Mouse (Mus musculus) heart, embryonic 11.5 days (tissue): ENCODE measurements at regions not wholly inside any gene's neighbourhood (a gene's known extent, or its start where the extent isn't known, plus 50 kb on each side); places are given as distances from the start of the nearest gene placed in this dataset.

Experiments used
- ATAC-seq: fragments of 200-750 bp; cut with Nextera tagmentation; replicated peaks from 2 replicates; pipeline ENCODE4 v1.8.0; 2017; ENCODE audit warnings: moderate library complexity; ENCODE audit not compliant: insufficient number of reproducible peaks, low FRiP score, low TSS enrichment
- H3K27ac ChIP-seq: fragments of 300-500 bp; sonication (generic); 2 replicates; pipeline ENCODE4 v1.5.1; 2014; ENCODE audit warnings: mild to moderate bottlenecking, low read depth, low read length
- H3K27me3 ChIP-seq: fragments of 300-500 bp; sonication (generic); 2 replicates; pipeline ENCODE4 v1.6.1; 2014; ENCODE audit warnings: mild to moderate bottlenecking, low read length, mixed read lengths; ENCODE audit not compliant: control insufficient read depth, insufficient read depth
- H3K36me3 ChIP-seq: fragments of 300-500 bp; sonication (generic); 2 replicates; pipeline ENCODE4 v1.6.1; 2014; ENCODE audit warnings: mild to moderate bottlenecking, low read length, moderate library complexity, mixed read lengths; ENCODE audit not compliant: control insufficient read depth, insufficient read depth
- H3K4me1 ChIP-seq: fragments of 300-500 bp; sonication (generic); 2 replicates; pipeline ENCODE4 v1.6.1; 2014; ENCODE audit warnings: low read length; ENCODE audit not compliant: control insufficient read depth, insufficient read depth
- H3K4me2 ChIP-seq: fragments of 300-500 bp; sonication (generic); 2 replicates; pipeline ENCODE4 v1.6.1; 2014; ENCODE audit warnings: mild to moderate bottlenecking, moderate library complexity
- H3K4me3 ChIP-seq: fragments of 300-500 bp; sonication (generic); 2 replicates; pipeline ENCODE4 v1.5.1; 2014; ENCODE audit warnings: low read depth, low read length
- H3K9ac ChIP-seq: fragments of 300-500 bp; sonication (generic); 2 replicates; pipeline ENCODE4 v1.6.1; 2014; ENCODE audit warnings: mild to moderate bottlenecking, low read depth, low read length, moderate library complexity
- H3K9me3 ChIP-seq: fragments of 300-500 bp; sonication (generic); replicated peaks from 2 replicates; pipeline ENCODE4 v1.6.1; 2016; ENCODE audit warnings: low read length; ENCODE audit not compliant: control insufficient read depth
- WGBS: fragments of 180-500 bp; shearing (Covaris S2); extraction: QIAGEN DNeasy Blood & Tissue Kit; methylation state at CpG from one replicate; pipeline ENCODE4 v1.1.7; 2014; ENCODE audit not compliant: insufficient replicate concordance; 5-methylcytosine and 5-hydroxymethylcytosine counted together

DNA sequence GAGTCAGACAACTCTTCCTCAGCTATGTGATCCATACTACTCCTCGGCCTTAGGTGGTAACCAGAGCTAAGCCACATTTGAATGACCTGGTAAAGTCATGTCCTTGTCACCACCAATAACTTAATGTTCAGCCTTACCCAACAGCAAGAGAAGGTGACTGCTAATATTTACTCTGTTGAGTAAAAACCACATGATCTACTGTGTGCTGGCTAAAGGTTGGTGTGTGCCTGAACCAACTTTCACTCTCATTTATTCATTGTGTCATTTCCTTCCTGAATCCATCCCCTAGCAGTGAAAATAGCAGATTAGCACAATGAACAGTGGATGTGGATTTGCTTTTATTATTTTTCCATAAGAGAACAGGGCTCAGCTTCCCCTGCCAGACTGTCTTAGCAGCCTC, 455.2 kb downstream of the Prim2 start:
- no peaks in the 10 kb centered on the region for H3K9me3 ChIP-seq
- WGBS, result 87% methylated on average over 1 of the region's 1 CpGs
- H3K36me3 ChIP-seq, result no peaks in the 10 kb centered on the region
- no peak overlapping the region for H3K4me3 ChIP-seq
- no peaks in the 10 kb centered on the region for H3K4me1 ChIP-seq
- no peak overlapping the region for H3K9ac ChIP-seq
- ATAC-seq, result no peak
- no peaks in the 10 kb centered on the region for H3K27me3 ChIP-seq
- H3K27ac ChIP-seq, result no peak overlapping the region
- H3K4me2 ChIP-seq, result no peak overlapping the region

DNA sequence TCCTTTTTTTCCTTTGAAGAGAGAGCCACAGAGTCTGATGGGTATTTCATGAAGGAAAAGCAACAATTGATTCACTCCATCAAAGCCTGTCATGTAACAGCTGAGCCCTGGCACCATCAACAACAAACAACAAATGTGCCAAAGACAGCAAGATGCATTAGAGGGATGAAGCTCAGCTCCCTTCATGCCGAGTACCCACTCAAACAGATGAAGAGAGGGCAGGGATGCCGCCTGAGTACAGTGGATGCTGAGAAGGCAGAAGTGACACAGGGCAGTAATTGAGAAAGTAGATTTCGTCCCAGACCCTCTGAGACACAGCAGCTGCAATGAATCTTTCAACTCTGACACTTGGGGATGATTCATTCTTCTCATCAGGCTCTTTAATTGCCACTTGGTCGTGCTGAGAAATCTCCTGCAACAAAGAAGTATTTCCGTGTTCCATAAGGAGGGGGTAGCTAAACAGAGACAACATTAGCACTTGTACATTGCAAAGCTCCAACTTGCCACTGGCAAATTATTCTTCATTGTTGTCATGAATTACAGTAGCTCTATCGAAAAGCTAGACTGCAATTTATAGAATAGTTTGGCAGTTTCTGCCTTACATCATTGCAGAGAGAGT, 467.9 kb downstream of the Prim2 start:
- H3K27me3 ChIP-seq, result no peaks in the 10 kb centered on the region
- no peaks in the 10 kb centered on the region for H3K4me1 ChIP-seq
- no peak overlapping the region for H3K4me3 ChIP-seq
- 53% methylated on average over 6 of the region's 6 CpGs for WGBS
- no peaks in the 10 kb centered on the region for H3K36me3 ChIP-seq
- H3K4me2 ChIP-seq, result no peak overlapping the region
- no peak overlapping the region for H3K9ac ChIP-seq
- H3K9me3 ChIP-seq, result no peaks in the 10 kb centered on the region
- no peak for ATAC-seq
- H3K27ac ChIP-seq, result no peak overlapping the region

DNA sequence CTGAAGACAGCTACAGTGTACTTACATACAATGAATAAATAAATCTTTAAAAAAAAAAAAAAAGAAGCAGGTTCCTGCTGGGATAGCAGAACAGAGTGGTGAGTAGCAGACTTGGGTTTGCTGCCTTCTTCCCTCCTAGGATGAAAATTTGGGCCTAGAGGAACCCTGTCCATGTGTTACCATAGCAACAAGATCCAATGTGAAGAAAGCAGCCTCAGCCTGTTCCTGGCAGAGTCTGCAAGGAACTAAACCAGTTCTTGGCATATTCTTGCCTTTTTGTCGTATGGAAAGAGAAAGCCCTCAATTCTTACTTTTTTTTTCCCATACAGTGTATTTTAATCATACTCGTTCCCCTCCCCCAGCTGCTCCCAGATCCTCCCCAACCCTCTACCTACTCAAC, 474.5 kb downstream of the Prim2 start:
- WGBS, result 74% methylated on average over 2 of the region's 2 CpGs
- Histone ChIP-seq H3K4me3 (no peak overlapping the region), H3K36me3 (no peaks in the 10 kb centered on the region), H3K27me3 (no peaks in the 10 kb centered on the region), H3K4me2 (no peak overlapping the region), H3K9ac (no peak overlapping the region), H3K27ac (no peak overlapping the region), H3K9me3 (no peaks in the 10 kb centered on the region), H3K4me1 (no peaks in the 10 kb centered on the region)
- no peak for ATAC-seq

DNA sequence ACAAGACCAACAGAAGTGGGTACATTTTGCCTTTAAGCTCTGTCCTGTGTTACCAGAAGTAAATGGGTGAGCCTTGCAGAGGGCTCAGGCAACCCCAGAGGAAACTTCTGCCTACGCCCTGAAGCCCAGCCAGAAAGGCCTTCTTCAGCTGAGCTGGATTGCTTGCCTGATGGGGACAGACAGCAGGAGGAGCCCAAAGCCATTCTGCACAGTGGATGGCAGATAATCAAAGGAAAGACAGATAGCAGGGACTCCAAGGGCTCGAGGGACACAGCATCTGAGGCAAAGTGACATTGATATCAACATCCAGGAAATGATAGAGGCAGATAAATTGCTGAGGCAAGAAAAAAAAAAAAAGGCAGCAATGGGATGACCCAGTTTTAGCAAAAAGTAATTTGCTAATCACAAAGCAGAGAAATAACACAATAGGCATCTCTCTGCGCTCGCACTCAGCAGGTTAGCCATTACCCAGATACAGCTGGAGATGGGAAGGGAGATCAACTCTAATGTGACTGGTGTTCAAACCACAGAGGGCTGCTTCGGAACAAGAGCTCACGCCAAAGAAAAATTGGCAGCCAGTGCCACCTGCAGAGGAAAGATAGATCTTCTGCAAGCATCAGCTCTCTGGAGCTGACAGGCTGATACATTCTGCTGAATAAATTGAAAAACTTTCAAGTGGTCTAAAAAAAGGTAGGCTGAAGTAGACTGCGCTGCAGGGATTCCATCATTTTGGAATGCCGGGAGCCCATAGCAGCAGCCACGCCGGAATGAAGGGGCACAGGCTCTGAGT, 494.8 kb downstream of the Prim2 start:
- no peak overlapping the region for H3K4me2 ChIP-seq
- H3K4me1 ChIP-seq, result no peaks in the 10 kb centered on the region
- H3K9ac ChIP-seq, result no peak overlapping the region
- H3K27ac ChIP-seq, result no peak overlapping the region
- no peaks in the 10 kb centered on the region for H3K9me3 ChIP-seq
- no peaks in the 10 kb centered on the region for H3K36me3 ChIP-seq
- H3K27me3 ChIP-seq, result no peaks in the 10 kb centered on the region
- H3K4me3 ChIP-seq, result no peak overlapping the region
- ATAC-seq, result no peak
- WGBS, result 55% methylated on average over 10 of the region's 10 CpGs

DNA sequence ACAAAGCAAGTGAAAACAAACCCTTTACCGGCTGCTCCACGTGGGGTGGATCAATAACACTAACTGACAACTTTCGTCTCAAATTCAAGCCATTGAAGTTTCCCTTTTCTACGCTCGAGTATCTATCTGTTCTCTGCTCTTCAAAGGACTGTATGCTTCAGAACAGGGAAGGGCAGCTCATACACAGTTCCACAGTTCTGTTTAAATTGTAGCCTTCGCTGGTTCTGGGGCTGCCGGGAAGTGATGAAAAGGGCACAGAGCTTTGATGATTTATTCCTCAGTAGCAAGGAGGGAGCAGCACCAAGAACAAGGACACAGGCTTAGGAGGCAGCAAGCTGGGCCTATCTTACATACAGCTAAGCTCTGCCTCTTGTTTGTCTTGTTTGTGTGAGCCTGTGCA, 532.6 kb downstream of the Prim2 start:
- Histone ChIP-seq H3K27ac (no peak overlapping the region), H3K27me3 (no peaks in the 10 kb centered on the region), H3K9ac (no peak overlapping the region), H3K36me3 (no peaks in the 10 kb centered on the region), H3K4me2 (no peak overlapping the region), H3K9me3 (no peaks in the 10 kb centered on the region), H3K4me1 (no peaks in the 10 kb centered on the region), H3K4me3 (no peak overlapping the region)
- 59% methylated on average over 7 of the region's 7 CpGs for WGBS
- no peak for ATAC-seq

DNA sequence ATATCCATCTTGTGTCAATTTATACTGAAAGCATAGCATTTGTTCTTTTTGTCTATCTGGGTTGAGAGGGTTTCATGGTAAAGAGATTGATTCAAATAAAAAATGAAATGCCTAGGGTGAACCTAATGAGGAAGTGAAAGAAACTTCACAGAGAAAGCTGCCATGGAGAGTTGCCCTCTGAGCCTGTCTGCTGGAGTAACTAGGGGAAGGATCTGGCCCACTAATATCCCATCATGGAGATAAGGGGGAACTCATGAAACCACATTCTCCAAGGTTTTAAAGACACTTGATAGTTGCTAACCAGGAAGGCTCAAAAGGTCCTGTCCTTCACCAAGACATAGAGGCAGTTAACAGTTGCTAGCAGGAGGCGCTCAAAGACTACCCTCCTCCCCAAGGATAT, 539.2 kb downstream of the Prim2 start:
- H3K36me3 ChIP-seq, result no peaks in the 10 kb centered on the region

DNA sequence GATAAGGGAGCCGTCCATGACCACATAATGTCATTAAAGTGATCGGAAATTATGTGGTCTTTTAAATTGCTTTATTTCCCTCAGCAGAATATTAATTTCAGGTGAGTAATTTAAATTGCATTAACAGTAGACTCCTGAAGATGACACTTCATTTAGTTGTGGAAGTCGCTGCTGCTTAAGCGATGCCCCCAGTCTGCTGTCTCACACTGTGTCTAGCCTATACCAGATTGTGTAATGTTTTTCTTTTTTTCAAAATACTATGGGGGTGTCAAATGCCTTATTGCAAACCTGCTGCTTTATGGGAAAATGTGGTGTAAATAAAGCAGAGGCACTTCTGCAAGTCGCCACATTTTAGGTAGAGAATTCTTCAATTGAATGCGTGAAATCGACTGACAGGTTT, 544.5 kb downstream of the Prim2 start:
- ATAC-seq, result no peak
- H3K27ac ChIP-seq, result no peak overlapping the region
- no peaks in the 10 kb centered on the region for H3K36me3 ChIP-seq
- no peak overlapping the region for H3K4me2 ChIP-seq
- H3K27me3 ChIP-seq, result no peaks in the 10 kb centered on the region
- no peak overlapping the region for H3K4me3 ChIP-seq
- H3K4me1 ChIP-seq, result no peaks in the 10 kb centered on the region
- H3K9me3 ChIP-seq, result no peaks in the 10 kb centered on the region
- H3K9ac ChIP-seq, result no peak overlapping the region
- WGBS, result 86% methylated on average over 7 of the region's 7 CpGs

More for the DNA sequence above, 539.2 kb downstream of the Prim2 start:
- no peak overlapping the region for H3K9ac ChIP-seq
- no peak for ATAC-seq
- WGBS, result 83% methylated on average over 1 of the region's 1 CpGs
- H3K27ac ChIP-seq, result no peak overlapping the region
- H3K27me3 ChIP-seq, result no peaks in the 10 kb centered on the region
- H3K9me3 ChIP-seq, result no peaks in the 10 kb centered on the region
- H3K4me3 ChIP-seq, result no peak overlapping the region
- H3K4me2 ChIP-seq, result no peak overlapping the region
- H3K4me1 ChIP-seq, result no peaks in the 10 kb centered on the region

DNA sequence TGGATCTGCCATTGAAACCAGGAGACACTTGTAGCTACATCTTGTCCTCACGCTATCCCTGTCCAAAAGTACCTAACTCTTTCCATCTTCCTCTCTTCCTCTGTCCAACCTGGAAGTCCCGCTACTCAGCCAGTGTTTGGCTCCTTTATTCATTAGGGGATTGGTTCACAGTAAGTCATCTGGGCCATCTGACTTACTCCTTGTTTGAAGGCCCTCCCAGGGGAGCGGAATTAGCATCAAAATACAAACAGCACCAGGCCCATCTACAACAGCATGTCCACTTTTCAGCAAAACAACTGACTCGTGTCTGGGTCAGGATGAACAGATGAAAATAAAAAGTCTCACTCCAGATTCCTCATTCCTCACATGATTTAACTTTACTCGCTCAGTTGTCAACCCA, 559.2 kb upstream of the Gm5415 start:
- Histone ChIP-seq H3K36me3 (no peaks in the 10 kb centered on the region), H3K4me1 (no peaks in the 10 kb centered on the region), H3K27ac (no peak overlapping the region), H3K4me2 (no peak overlapping the region), H3K27me3 (no peaks in the 10 kb centered on the region), H3K4me3 (no peak overlapping the region), H3K9ac (no peak overlapping the region), H3K9me3 (peaks cover 3% of the 10 kb centered on the region; the same call in 1 of the 2 replicates)
- 80% methylated on average over 5 of the region's 5 CpGs for WGBS
- no peak for ATAC-seq

DNA sequence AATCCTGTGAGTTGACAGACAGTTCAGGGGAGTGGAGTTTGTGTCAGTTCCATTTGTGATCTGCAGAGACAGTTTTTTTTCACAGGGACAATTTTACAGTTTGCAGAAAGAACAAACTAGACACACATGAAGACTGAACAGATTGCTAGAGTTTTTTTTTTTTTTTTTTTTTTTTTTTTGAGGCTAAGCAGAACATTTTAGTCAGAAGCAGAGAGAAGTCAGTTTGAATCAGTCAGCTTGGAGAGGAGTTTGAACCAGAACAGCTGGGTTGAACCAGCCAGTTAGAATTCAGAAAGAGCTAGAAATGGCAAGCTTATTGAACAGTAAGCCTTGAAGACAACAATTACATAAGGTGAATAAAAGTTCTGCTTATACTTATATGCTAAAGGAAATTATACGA, 557.2 kb upstream of the Gm5415 start:
- no peaks in the 10 kb centered on the region for H3K27me3 ChIP-seq
- H3K27ac ChIP-seq, result no peak overlapping the region
- no peak overlapping the region for H3K4me3 ChIP-seq
- H3K36me3 ChIP-seq, result no peaks in the 10 kb centered on the region
- no peak overlapping the region for H3K9ac ChIP-seq
- peaks cover 3% of the 10 kb centered on the region; the same call in 1 of the 2 replicates for H3K9me3 ChIP-seq
- ATAC-seq, result no peak
- WGBS, result 80% methylated on average over 1 of the region's 1 CpGs
- no peaks in the 10 kb centered on the region for H3K4me1 ChIP-seq
- H3K4me2 ChIP-seq, result no peak overlapping the region
